Mouse (Mus musculus) T-cell, adult 2 months (primary cell): ENCODE data around the gene H2afz.

Experiments
- DNase-seq: peaks from one replicate; pipeline ENCODE4 v3.0.0; 2022; ENCODE audit warnings: low spot score

H2afz gene

GRCm38 (mm10) chr3:137864124-137864987, at the start of gene H2afz:
Gene H2afz (plus strand): TSS chr3:137864487.
- peak; percentile 97 for DNase-seq

- no peak for DNase-seq
These were observed 45.6 kb upstream of the H2afz start for GRCm38 (mm10) chr3:137818713-137819112.

- DNase-seq: no peak
These were observed 43.4 kb upstream of the H2afz start for GRCm38 (mm10) chr3:137820688-137821467.

- DNase-seq: no peak
These were observed 41.0 kb upstream of the H2afz start for GRCm38 (mm10) chr3:137823317-137823716.

GRCm38 (mm10) chr3:137827678-137828077, 36.6 kb upstream of the H2afz start:
- no peak for DNase-seq

GRCm38 (mm10) chr3:137831156-137831555, 33.1 kb upstream of the H2afz start:
- no peak for DNase-seq

GRCm38 (mm10) chr3:137833128-137833527, 31.2 kb upstream of the H2afz start:
- no peak for DNase-seq

GRCm38 (mm10) chr3:137833698-137834097, 30.6 kb upstream of the H2afz start:
- DNase-seq: no peak

- DNase-seq: no peak
These were observed 27.7 kb upstream of the H2afz start for GRCm38 (mm10) chr3:137836543-137836942.

- no peak for DNase-seq
These were observed 26.1 kb upstream of the H2afz start for GRCm38 (mm10) chr3:137838160-137838559.

- no peak for DNase-seq
These were observed 21.3 kb upstream of the H2afz start for GRCm38 (mm10) chr3:137842944-137843343.

GRCm38 (mm10) chr3:137844263-137844662, 20.0 kb upstream of the H2afz start:
- DNase-seq: no peak

- no peak for DNase-seq
These were observed 17.7 kb upstream of the H2afz start for GRCm38 (mm10) chr3:137846552-137846951.

GRCm38 (mm10) chr3:137848354-137848753, 15.9 kb upstream of the H2afz start:
- no peak for DNase-seq

- DNase-seq: no peak
These were observed 14.6 kb upstream of the H2afz start for GRCm38 (mm10) chr3:137849697-137850096.

GRCm38 (mm10) chr3:137851196-137851595, 13.1 kb upstream of the H2afz start:
- no peak for DNase-seq

- DNase-seq: peak; percentile 25
These were observed 11.3 kb upstream of the H2afz start for GRCm38 (mm10) chr3:137853011-137853410.

GRCm38 (mm10) chr3:137855328-137855727, 9.0 kb upstream of the H2afz start:
- DNase-seq: no peak

- no peak for DNase-seq
These were observed 8.2 kb upstream of the H2afz start for GRCm38 (mm10) chr3:137856061-137856460.

- DNase-seq: no peak
These were observed 3.7 kb upstream of the H2afz start for GRCm38 (mm10) chr3:137860394-137861170.

- DNase-seq: no peak
These were observed 2.9 kb upstream of the H2afz start for GRCm38 (mm10) chr3:137861436-137861835.

GRCm38 (mm10) chr3:137862600-137862999, 1.7 kb upstream of the H2afz start:
- DNase-seq: no peak
